Mouse (Mus musculus): ENCODE data around the gene Fgfr1op. TPM values are rescaled to one million over a fixed set of nuclear protein-coding genes. Genes with fewer than 3 reads are reported as not detected.
A peak's percentile ranks its signal among the peaks of the same experiment; 100 is the strongest.
"Not testable (repeated sequence)": the region's sequence is repeated elsewhere in the genome, so short reads cannot be mapped to it uniquely, and the experiment has no call there.

Gene Fgfr1op
- polyA plus RNA-seq, 1 experiment from 2014 or later: 44.4 TPM

- H3K9ac ChIP-seq (replicated peaks; ENCODE audit: low read length); ATAC-seq (ENCODE audit: low FRiP score, low TSS enrichment); H3K4me1 ChIP-seq (ENCODE audit: insufficient read depth, low read length); H3K36me3 ChIP-seq (ENCODE audit: insufficient read depth, low read length); H3K9me3 ChIP-seq (ENCODE audit: low read length); H3K27me3 ChIP-seq (ENCODE audit: insufficient read depth, low read length); H3K4me3 ChIP-seq (ENCODE audit: low read length); H3K4me2 ChIP-seq (replicated peaks; ENCODE audit: low read depth, low read length): not testable (repeated sequence)
- H3K27ac ChIP-seq (ENCODE audit: low read length): 0 out of 2 replicates have a peak overlapping the region, but pooled peaks have one; percentile 43
- WGBS: 41% methylated on average over 12 of the region's 14 CpGs
Observed at GRCm38 (mm10) chr17:8143802-8144673, 21.3 kb upstream of the Fgfr1op start.

- not testable (repeated sequence) for H3K27ac ChIP-seq (ENCODE audit: low read length); H3K27me3 ChIP-seq (ENCODE audit: insufficient read depth, low read length); H3K9me3 ChIP-seq (ENCODE audit: low read length); H3K4me1 ChIP-seq (ENCODE audit: insufficient read depth, low read length); H3K36me3 ChIP-seq (ENCODE audit: insufficient read depth, low read length)
- WGBS: 13% methylated on average over 5 of the region's 5 CpGs
- Histone ChIP-seq H3K4me2 (replicated peaks; ENCODE audit: low read depth, low read length) (peak overlapping the region; percentile 50), H3K9ac (replicated peaks; ENCODE audit: low read length) (peak overlapping the region; percentile 67), H3K4me3 (ENCODE audit: low read length) (peak overlapping the region; percentile 60)
- peak; percentile 23; the same call in 1 of the 2 replicates for ATAC-seq (ENCODE audit: low FRiP score, low TSS enrichment)
Observed at GRCm38 (mm10) chr17:8146931-8147330, 18.4 kb upstream of the Fgfr1op start.

- ATAC-seq (ENCODE audit: low FRiP score, low TSS enrichment): peak; percentile 98
- H3K9me3 ChIP-seq (ENCODE audit: low read length); H3K36me3 ChIP-seq (ENCODE audit: insufficient read depth, low read length); H3K4me1 ChIP-seq (ENCODE audit: insufficient read depth, low read length); H3K27me3 ChIP-seq (ENCODE audit: insufficient read depth, low read length): not testable (repeated sequence)
- peak within 1 kb of the TSS; percentile 65; the same call in 1 of the 2 replicates for H3K27ac ChIP-seq (ENCODE audit: low read length)
- H3K9ac ChIP-seq (replicated peaks; ENCODE audit: low read length): peak within 1 kb of the TSS; percentile 67
- WGBS: under 1% methylated on average over 33 of the region's 67 CpGs
- peak within 1 kb of the TSS; percentile 60 for H3K4me3 ChIP-seq (ENCODE audit: low read length)
- H3K4me2 ChIP-seq (replicated peaks; ENCODE audit: low read depth, low read length): peak within 1 kb of the TSS; percentile 50
Observed at GRCm38 (mm10) chr17:8147439-8148316, 17.6 kb upstream of the Fgfr1op start, which contains the start of the genes Gm49673 and Rnaset2a. TSS of gene Gm49673 (minus strand) at chr17:8147788. TSS of gene Rnaset2a (minus strand) at chr17:8148097.

GRCm38 (mm10) chr17:8155010-8155409, 10.3 kb upstream of the Fgfr1op start:
- H3K27ac ChIP-seq (ENCODE audit: low read length); H3K36me3 ChIP-seq (ENCODE audit: insufficient read depth, low read length); ATAC-seq (ENCODE audit: low FRiP score, low TSS enrichment); H3K9ac ChIP-seq (replicated peaks; ENCODE audit: low read length); H3K4me1 ChIP-seq (ENCODE audit: insufficient read depth, low read length); H3K9me3 ChIP-seq (ENCODE audit: low read length); H3K4me3 ChIP-seq (ENCODE audit: low read length); H3K27me3 ChIP-seq (ENCODE audit: insufficient read depth, low read length); H3K4me2 ChIP-seq (replicated peaks; ENCODE audit: low read depth, low read length): not testable (repeated sequence)
- 77% methylated on average over 6 of the region's 7 CpGs for WGBS

GRCm38 (mm10) chr17:8155982-8156381, 9.3 kb upstream of the Fgfr1op start:
- not testable (repeated sequence) for H3K27ac ChIP-seq (ENCODE audit: low read length); H3K4me1 ChIP-seq (ENCODE audit: insufficient read depth, low read length); H3K4me3 ChIP-seq (ENCODE audit: low read length); H3K27me3 ChIP-seq (ENCODE audit: insufficient read depth, low read length); H3K9ac ChIP-seq (replicated peaks; ENCODE audit: low read length); H3K9me3 ChIP-seq (ENCODE audit: low read length); H3K36me3 ChIP-seq (ENCODE audit: insufficient read depth, low read length); H3K4me2 ChIP-seq (replicated peaks; ENCODE audit: low read depth, low read length)
- WGBS: no CpG with 5 or more reads among the region's 8 CpGs
- 0 out of 2 replicates have a peak, but pooled peaks have one; percentile 29 for ATAC-seq (ENCODE audit: low FRiP score, low TSS enrichment)

GRCm38 (mm10) chr17:8158627-8159026, 6.7 kb upstream of the Fgfr1op start:
- H3K36me3 ChIP-seq (ENCODE audit: insufficient read depth, low read length); H3K4me2 ChIP-seq (replicated peaks; ENCODE audit: low read depth, low read length); H3K27ac ChIP-seq (ENCODE audit: low read length); H3K4me1 ChIP-seq (ENCODE audit: insufficient read depth, low read length); H3K9ac ChIP-seq (replicated peaks; ENCODE audit: low read length); H3K27me3 ChIP-seq (ENCODE audit: insufficient read depth, low read length); ATAC-seq (ENCODE audit: low FRiP score, low TSS enrichment); H3K9me3 ChIP-seq (ENCODE audit: low read length); H3K4me3 ChIP-seq (ENCODE audit: low read length): not testable (repeated sequence)
- WGBS: no CpG with 5 or more reads among the region's 1 CpGs

- H3K27me3 ChIP-seq (ENCODE audit: insufficient read depth, low read length); H3K4me1 ChIP-seq (ENCODE audit: insufficient read depth, low read length); H3K27ac ChIP-seq (ENCODE audit: low read length); H3K36me3 ChIP-seq (ENCODE audit: insufficient read depth, low read length); H3K9ac ChIP-seq (replicated peaks; ENCODE audit: low read length); H3K4me2 ChIP-seq (replicated peaks; ENCODE audit: low read depth, low read length); H3K4me3 ChIP-seq (ENCODE audit: low read length); H3K9me3 ChIP-seq (ENCODE audit: low read length); ATAC-seq (ENCODE audit: low FRiP score, low TSS enrichment): not testable (repeated sequence)
- 32% methylated on average over 2 of the region's 3 CpGs for WGBS
Observed at GRCm38 (mm10) chr17:8160969-8161368, 4.3 kb upstream of the Fgfr1op start.

GRCm38 (mm10) chr17:8165608-8165945, 276 bp downstream of the Fgfr1op start:
- Histone ChIP-seq H3K9ac (replicated peaks; ENCODE audit: low read length) (peak overlapping the region; percentile 64), H3K4me3 (ENCODE audit: low read length) (peak overlapping the region; percentile 56), H3K36me3 (ENCODE audit: insufficient read depth, low read length) (peaks cover 13% of the 10 kb centered on the region), H3K4me2 (replicated peaks; ENCODE audit: low read depth, low read length) (peak overlapping the region; percentile 45)
- not testable (repeated sequence) for H3K9me3 ChIP-seq (ENCODE audit: low read length); H3K4me1 ChIP-seq (ENCODE audit: insufficient read depth, low read length); H3K27me3 ChIP-seq (ENCODE audit: insufficient read depth, low read length); ATAC-seq (ENCODE audit: low FRiP score, low TSS enrichment); H3K27ac ChIP-seq (ENCODE audit: low read length)
- WGBS: under 1% methylated on average over 31 of the region's 42 CpGs

- not testable (repeated sequence) for H3K27me3 ChIP-seq (ENCODE audit: insufficient read depth, low read length); H3K9me3 ChIP-seq (ENCODE audit: low read length); H3K27ac ChIP-seq (ENCODE audit: low read length); H3K4me1 ChIP-seq (ENCODE audit: insufficient read depth, low read length); ATAC-seq (ENCODE audit: low FRiP score, low TSS enrichment)
- 0% methylated on average over 9 of the region's 11 CpGs for WGBS
- Histone ChIP-seq H3K4me2 (replicated peaks; ENCODE audit: low read depth, low read length) (peak overlapping the region; percentile 45), H3K36me3 (ENCODE audit: insufficient read depth, low read length) (peaks cover 17% of the 10 kb centered on the region), H3K4me3 (ENCODE audit: low read length) (peak overlapping the region; percentile 56), H3K9ac (replicated peaks; ENCODE audit: low read length) (peak overlapping the region; percentile 64)
Observed at GRCm38 (mm10) chr17:8165977-8166376, 676 bp downstream of the Fgfr1op start.
